Mouse (Mus musculus): Measurements from ENCODE around the gene Diaph3. TPM values are rescaled to one million over a fixed set of nuclear protein-coding genes. Genes with fewer than 3 reads are reported as not detected.
"Not testable (repeated sequence)": the region's sequence is repeated elsewhere in the genome, so short reads cannot be mapped to it uniquely, and the experiment has no call there.

Diaph3 gene
- polyA plus RNA-seq, 1 experiment from 2014 or later = 15.4 TPM

GRCm38 (mm10) chr14:87123091-87123490 lies 17.9 kb downstream of the Diaph3 start:
- 87% methylated on average over 15 of the region's 15 CpGs for WGBS
- Histone ChIP-seq H3K4me1 (peaks cover 3% of the 10 kb centered on the region; the same call in 1 of the 2 replicates), H3K27me3 (no peaks in the 10 kb centered on the region), H3K4me2 (no peak overlapping the region), H3K36me3 (replicated peaks) (no peaks in the 10 kb centered on the region), H3K9me3 (no peaks in the 10 kb centered on the region), H3K9ac (no peak overlapping the region), H3K4me3 (replicated peaks) (no peak overlapping the region), H3K27ac (no peak overlapping the region)
- no peak for ATAC-seq (ENCODE audit: low FRiP score)

DNA sequence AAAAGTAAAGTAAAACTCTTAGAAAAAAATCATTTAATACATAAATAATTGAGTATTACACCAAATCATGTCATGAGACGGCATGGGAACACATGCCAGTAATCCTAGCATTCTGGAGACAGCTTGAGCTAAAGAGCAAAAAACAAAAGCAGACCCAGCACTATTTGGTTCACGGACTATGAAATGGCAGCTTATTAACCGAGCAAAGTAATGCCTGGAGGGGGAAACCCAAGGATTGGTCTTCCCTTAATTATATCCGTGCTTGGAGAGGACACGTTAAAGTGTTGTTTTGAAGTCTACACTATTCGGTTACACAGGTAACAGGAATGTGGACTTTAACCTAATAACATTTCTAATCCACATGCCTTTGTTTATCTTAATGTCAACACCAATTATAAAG lies 19.2 kb downstream of the Diaph3 start:
- no peak overlapping the region for H3K4me3 ChIP-seq (replicated peaks)
- H3K4me1 ChIP-seq = peaks cover 3% of the 10 kb centered on the region; the same call in 1 of the 2 replicates
- ATAC-seq (ENCODE audit: low FRiP score) = no peak
- H3K9ac ChIP-seq = no peak overlapping the region
- WGBS = 30% methylated on average over 6 of the region's 6 CpGs
- no peak overlapping the region for H3K27ac ChIP-seq
- no peaks in the 10 kb centered on the region for H3K36me3 ChIP-seq (replicated peaks)
- no peaks in the 10 kb centered on the region for H3K9me3 ChIP-seq
- H3K4me2 ChIP-seq = no peak overlapping the region
- H3K27me3 ChIP-seq = no peaks in the 10 kb centered on the region

DNA sequence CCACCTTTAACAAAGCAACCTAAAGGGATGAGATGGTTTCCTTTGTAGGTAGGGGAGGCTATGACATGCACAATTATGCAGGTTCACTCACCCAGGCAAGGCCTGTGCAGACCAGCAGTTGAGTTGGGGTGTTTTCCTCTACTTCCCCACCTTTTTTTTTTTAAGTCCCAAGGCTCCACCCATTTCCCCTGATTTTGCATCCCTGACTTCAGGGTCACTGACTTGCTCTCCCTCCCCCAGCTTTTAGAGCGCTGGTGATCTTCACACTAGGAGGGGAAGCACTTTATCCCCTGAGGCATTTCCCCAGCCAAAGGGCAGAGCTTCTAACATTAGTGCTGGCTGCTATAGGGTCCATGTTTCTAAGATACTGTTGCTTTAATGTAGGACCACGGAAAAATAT lies 30.4 kb downstream of the Diaph3 start:
- WGBS = 10% methylated on average over 2 of the region's 2 CpGs
- Histone ChIP-seq H3K9me3 (no peaks in the 10 kb centered on the region), H3K4me1 (peaks cover 4% of the 10 kb centered on the region), H3K4me2 (no peak overlapping the region), H3K27me3 (no peaks in the 10 kb centered on the region), H3K9ac (no peak overlapping the region), H3K4me3 (replicated peaks) (no peak overlapping the region), H3K27ac (no peak overlapping the region), H3K36me3 (replicated peaks) (no peaks in the 10 kb centered on the region; the same call in 1 of the 2 replicates)
- no peak for ATAC-seq (ENCODE audit: low FRiP score)

DNA sequence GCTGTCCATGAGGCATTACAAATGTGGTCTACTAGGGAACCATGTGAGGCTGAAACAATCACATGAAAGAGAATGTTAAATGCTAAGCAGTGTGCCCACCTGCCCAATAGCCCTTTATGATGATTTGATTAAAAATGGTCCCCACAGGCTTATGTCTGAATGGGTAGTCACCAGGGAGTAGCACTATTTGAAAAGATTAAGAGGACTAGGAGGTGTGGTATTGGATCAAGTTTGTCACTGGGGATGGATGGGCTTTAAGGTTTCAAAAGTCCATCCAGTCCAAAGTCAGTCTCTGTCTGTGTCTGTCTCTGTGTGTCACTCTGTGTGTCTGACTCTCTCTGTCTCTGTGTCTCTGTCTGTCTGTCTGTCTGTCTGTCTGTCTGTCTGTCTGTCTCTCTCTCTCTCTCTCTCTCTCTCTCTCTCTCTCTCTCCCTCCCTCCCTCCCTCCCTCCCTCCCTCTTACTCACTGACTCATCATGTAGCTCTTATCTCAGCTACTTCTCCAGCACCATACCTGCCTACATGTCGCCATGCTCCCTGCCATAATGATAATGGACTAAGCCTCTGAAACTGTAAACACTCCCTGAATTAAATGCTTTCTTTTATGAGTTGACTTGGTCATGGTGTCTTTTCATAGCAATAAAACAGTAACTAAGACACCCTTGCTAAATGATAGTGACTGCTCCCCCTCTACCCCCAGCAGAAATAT lies 41.5 kb downstream of the Diaph3 start:
- Histone ChIP-seq H3K9ac (no peak overlapping the region), H3K4me1 (no peaks in the 10 kb centered on the region), H3K36me3 (replicated peaks) (no peaks in the 10 kb centered on the region), H3K4me2 (no peak overlapping the region), H3K27me3 (no peaks in the 10 kb centered on the region), H3K27ac (no peak overlapping the region), H3K9me3 (no peaks in the 10 kb centered on the region), H3K4me3 (replicated peaks) (no peak overlapping the region)
- no peak for ATAC-seq (ENCODE audit: low FRiP score)
- WGBS = 83% methylated on average over 1 of the region's 1 CpGs

DNA sequence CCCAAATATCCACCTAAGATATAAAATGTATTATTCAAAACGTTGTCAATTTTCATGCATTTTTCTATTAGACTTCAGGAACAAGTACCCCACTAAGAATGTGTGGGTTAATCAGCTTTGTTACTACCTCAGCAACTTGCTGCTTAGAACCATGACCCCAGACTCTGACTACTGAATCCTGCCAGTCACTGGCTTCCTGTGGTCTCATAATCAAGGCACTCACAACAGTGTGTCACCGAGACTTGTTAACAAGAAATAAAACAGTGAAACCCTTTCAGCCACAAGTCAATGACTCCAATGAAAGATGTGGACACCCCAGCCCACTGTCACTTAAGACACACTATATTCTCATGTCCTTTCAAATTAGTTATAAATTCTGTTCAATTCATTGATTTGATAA lies 42.9 kb downstream of the Diaph3 start:
- no peaks in the 10 kb centered on the region for H3K4me1 ChIP-seq
- ATAC-seq (ENCODE audit: low FRiP score) = no peak
- no peaks in the 10 kb centered on the region for H3K27me3 ChIP-seq
- H3K36me3 ChIP-seq (replicated peaks) = no peaks in the 10 kb centered on the region
- no peaks in the 10 kb centered on the region for H3K9me3 ChIP-seq
- H3K4me2 ChIP-seq = no peak overlapping the region
- WGBS = 82% methylated on average over 2 of the region's 2 CpGs
- H3K4me3 ChIP-seq (replicated peaks) = no peak overlapping the region
- H3K27ac ChIP-seq = no peak overlapping the region
- no peak overlapping the region for H3K9ac ChIP-seq

DNA sequence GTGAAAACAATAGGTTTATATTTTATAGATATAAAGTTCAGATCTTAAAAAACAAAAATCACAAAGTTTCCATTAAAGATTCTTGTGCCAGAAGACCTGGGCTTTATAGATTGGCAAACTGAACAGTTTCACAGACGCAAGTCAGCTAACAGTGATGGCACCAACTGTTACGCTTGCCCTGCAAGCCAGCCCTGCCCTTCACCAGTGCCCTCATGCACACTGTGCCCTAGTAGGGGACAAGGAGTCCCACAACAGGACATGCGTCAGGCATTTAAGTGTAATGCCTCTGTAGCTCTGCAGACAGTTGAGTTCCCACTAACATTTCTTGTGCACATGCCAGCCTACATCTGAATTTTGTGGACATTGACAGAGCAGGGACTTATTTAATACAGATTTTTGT lies 49.5 kb downstream of the Diaph3 start:
- H3K36me3 ChIP-seq (replicated peaks) = no peaks in the 10 kb centered on the region
- H3K9me3 ChIP-seq = no peaks in the 10 kb centered on the region
- WGBS = 92% methylated on average over 3 of the region's 3 CpGs
- no peak overlapping the region for H3K4me3 ChIP-seq (replicated peaks)
- no peak for ATAC-seq (ENCODE audit: low FRiP score)
- H3K27ac ChIP-seq = no peak overlapping the region
- no peaks in the 10 kb centered on the region for H3K4me1 ChIP-seq
- no peaks in the 10 kb centered on the region for H3K27me3 ChIP-seq
- H3K4me2 ChIP-seq = no peak overlapping the region
- no peak overlapping the region for H3K9ac ChIP-seq

GRCm38 (mm10) chr14:87091108-87091507 lies 49.9 kb downstream of the Diaph3 start:
- H3K4me3 ChIP-seq (replicated peaks) = no peak overlapping the region
- no peak overlapping the region for H3K27ac ChIP-seq
- H3K9ac ChIP-seq = no peak overlapping the region
- H3K36me3 ChIP-seq (replicated peaks) = no peaks in the 10 kb centered on the region
- no peaks in the 10 kb centered on the region for H3K27me3 ChIP-seq
- no peaks in the 10 kb centered on the region for H3K9me3 ChIP-seq
- 92% methylated on average over 5 of the region's 5 CpGs for WGBS
- H3K4me2 ChIP-seq = no peak overlapping the region
- ATAC-seq (ENCODE audit: low FRiP score) = no peak
- no peaks in the 10 kb centered on the region for H3K4me1 ChIP-seq

DNA sequence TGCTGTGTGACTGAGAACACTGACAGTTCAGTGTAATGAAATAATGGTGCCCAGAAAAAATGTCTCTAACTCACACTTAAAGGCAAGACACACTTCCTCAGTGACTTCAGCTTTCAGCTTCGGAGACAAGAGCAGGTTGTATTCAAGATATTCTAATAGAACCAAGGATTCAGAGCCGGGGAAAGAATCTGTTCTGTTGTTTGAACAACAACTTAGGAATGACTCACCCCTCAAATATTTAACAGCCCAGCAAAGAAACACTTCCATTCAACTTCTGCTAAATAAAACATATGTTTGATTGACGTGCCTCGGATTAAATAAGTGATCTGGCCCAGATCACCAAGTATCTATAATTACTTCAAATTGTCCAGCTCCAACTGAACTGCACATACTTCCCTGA lies 52.1 kb downstream of the Diaph3 start:
- ATAC-seq (ENCODE audit: low FRiP score) = no peak
- Histone ChIP-seq H3K27me3 (no peaks in the 10 kb centered on the region), H3K9ac (no peak overlapping the region), H3K9me3 (no peaks in the 10 kb centered on the region), H3K27ac (no peak overlapping the region), H3K4me2 (no peak overlapping the region), H3K4me1 (no peaks in the 10 kb centered on the region), H3K36me3 (replicated peaks) (no peaks in the 10 kb centered on the region), H3K4me3 (replicated peaks) (no peak overlapping the region)
- WGBS = 57% methylated on average over 4 of the region's 4 CpGs

DNA sequence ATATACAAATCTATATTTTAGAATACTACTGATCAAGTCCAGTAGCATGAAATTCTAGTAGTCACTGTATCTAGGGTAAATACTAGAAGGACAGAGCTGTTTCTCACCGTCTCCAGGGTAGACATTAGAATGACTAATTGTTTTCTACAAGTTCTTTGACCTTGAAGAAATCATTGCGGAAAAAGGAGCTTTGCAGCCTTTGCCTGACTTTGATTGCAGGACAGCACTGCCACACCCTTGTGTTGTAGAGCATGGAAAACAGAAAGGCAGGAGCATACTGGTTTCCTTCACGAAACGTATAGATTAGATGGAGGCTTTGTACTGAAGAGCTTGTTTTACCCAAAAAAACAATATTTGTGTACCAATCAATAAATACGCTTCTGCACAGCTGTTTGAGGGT lies 52.6 kb downstream of the Diaph3 start:
- no peaks in the 10 kb centered on the region for H3K4me1 ChIP-seq
- 85% methylated on average over 5 of the region's 5 CpGs for WGBS
- H3K27me3 ChIP-seq = no peaks in the 10 kb centered on the region
- no peak overlapping the region for H3K4me3 ChIP-seq (replicated peaks)
- ATAC-seq (ENCODE audit: low FRiP score) = no peak
- no peaks in the 10 kb centered on the region for H3K9me3 ChIP-seq
- H3K4me2 ChIP-seq = no peak overlapping the region
- no peak overlapping the region for H3K9ac ChIP-seq
- H3K36me3 ChIP-seq (replicated peaks) = no peaks in the 10 kb centered on the region
- no peak overlapping the region for H3K27ac ChIP-seq

DNA sequence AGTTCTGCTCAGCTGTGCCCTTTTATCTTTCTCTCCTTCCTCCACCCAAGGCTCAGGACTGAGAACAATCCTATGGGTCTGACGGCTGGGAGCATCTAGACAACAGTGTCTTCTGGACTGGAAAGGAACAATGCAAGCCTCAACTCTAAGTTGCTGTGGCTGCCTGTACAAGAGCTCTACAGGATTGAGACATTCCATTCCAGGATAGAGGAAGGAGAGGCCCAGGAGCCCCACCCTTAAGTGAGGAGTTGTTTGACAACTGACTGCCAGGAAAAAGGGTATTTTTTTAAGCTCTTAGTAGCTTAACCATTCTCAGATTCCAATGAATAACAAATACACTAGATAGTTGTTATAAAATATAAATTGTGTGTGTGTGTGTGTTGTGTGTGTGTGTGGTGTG lies 53.0 kb downstream of the Diaph3 start:
- Histone ChIP-seq H3K4me1 (no peaks in the 10 kb centered on the region), H3K4me3 (replicated peaks) (no peak overlapping the region), H3K9me3 (no peaks in the 10 kb centered on the region), H3K9ac (no peak overlapping the region), H3K27me3 (no peaks in the 10 kb centered on the region), H3K36me3 (replicated peaks) (no peaks in the 10 kb centered on the region), H3K4me2 (no peak overlapping the region), H3K27ac (no peak overlapping the region)
- ATAC-seq (ENCODE audit: low FRiP score) = no peak
- WGBS = 89% methylated on average over 1 of the region's 1 CpGs

- not testable (repeated sequence) for H3K4me3 ChIP-seq (replicated peaks); H3K4me1 ChIP-seq; H3K27me3 ChIP-seq; H3K36me3 ChIP-seq (replicated peaks); H3K4me2 ChIP-seq; H3K9me3 ChIP-seq; H3K9ac ChIP-seq; ATAC-seq (ENCODE audit: low FRiP score); H3K27ac ChIP-seq
- 84% methylated on average over 8 of the region's 8 CpGs for WGBS
Observed at GRCm38 (mm10) chr14:87084906-87085305, 56.1 kb downstream of the Diaph3 start.

DNA sequence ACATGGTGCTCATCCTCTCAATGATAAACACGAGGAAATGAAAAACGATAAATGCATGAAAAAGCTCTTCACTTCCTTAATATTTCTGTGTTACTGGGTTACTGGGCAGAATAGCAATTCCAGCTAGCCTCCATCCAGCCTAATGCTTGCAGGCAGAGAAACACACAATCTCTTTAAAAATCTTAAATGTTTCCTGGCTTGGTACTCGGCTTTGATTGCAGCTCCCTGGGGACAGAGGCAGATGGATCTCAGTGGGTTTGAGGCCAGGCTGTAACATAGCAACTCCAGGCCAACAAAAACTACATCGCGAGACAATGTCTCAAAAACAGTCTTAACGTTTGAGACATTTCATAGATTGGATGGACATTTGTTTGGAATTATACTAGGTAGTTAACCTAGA lies 57.1 kb downstream of the Diaph3 start:
- H3K27ac ChIP-seq = no peak overlapping the region
- no peak overlapping the region for H3K4me3 ChIP-seq (replicated peaks)
- H3K9me3 ChIP-seq = no peaks in the 10 kb centered on the region
- H3K27me3 ChIP-seq = no peaks in the 10 kb centered on the region
- H3K4me2 ChIP-seq = no peak overlapping the region
- no peaks in the 10 kb centered on the region for H3K36me3 ChIP-seq (replicated peaks)
- H3K9ac ChIP-seq = no peak overlapping the region
- H3K4me1 ChIP-seq = no peaks in the 10 kb centered on the region
- 89% methylated on average over 6 of the region's 6 CpGs for WGBS
- ATAC-seq (ENCODE audit: low FRiP score) = no peak

DNA sequence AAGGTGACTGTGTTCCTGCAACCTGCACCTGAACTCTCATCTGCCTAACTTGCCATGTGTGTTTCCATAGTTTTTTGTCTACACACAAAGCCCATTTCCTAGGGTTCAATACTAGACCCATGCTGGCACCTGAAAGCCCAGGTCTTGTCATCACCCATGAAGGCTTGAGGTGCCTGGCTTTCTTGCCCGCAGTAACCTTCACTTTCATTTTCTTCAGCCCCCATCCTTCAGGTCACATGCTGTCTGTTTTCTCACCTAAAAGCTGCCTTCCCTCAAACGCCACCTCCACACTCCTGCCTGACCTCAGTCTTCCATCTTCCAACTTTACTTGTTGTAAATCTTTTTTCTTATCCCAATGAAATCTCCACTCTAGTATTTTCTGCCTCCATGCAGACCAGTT lies 61.3 kb downstream of the Diaph3 start:
- Histone ChIP-seq H3K9me3 (no peaks in the 10 kb centered on the region), H3K9ac (no peak overlapping the region), H3K36me3 (replicated peaks) (no peaks in the 10 kb centered on the region), H3K27ac (no peak overlapping the region), H3K4me2 (no peak overlapping the region), H3K4me1 (no peaks in the 10 kb centered on the region), H3K27me3 (no peaks in the 10 kb centered on the region), H3K4me3 (replicated peaks) (no peak overlapping the region)
- WGBS = 97% methylated on average over 2 of the region's 2 CpGs
- ATAC-seq (ENCODE audit: low FRiP score) = no peak
